Mouse (Mus musculus) heart, embryonic 12.5 days (tissue): ENCODE measurements around the gene Gm8947. TPM values are rescaled to one million over a fixed set of nuclear protein-coding genes. Genes with fewer than 3 reads are reported as not detected.
"Not testable (repeated sequence)": the region's sequence is repeated elsewhere in the genome, so short reads cannot be mapped to it uniquely, and the experiment has no call there.

ENCODE experiments used
- ATAC-seq: fragments of 200-750 bp; cut with Nextera tagmentation; 2 replicates; pipeline ENCODE4 v1.8.0; 2017; ENCODE audit warnings: moderate TSS enrichment, moderate library complexity; ENCODE audit not compliant: insufficient number of reproducible peaks, low FRiP score
- H3K27ac ChIP-seq: fragments of 300-500 bp; sonication (generic); 2 replicates; pipeline ENCODE4 v1.5.1; 2016; ENCODE audit warnings: mild to moderate bottlenecking, moderate library complexity; ENCODE audit not compliant: poor library complexity, severe bottlenecking
- H3K27me3 ChIP-seq: fragments of 300-500 bp; sonication (generic); replicated peaks from 2 replicates; pipeline ENCODE4 v1.6.1; 2016; ENCODE audit warnings: mild to moderate bottlenecking, moderate library complexity
- H3K36me3 ChIP-seq: fragments of 300-500 bp; sonication (generic); 2 replicates; pipeline ENCODE4 v1.6.1; 2016; ENCODE audit warnings: mild to moderate bottlenecking, moderate library complexity
- H3K4me1 ChIP-seq: fragments of 300-500 bp; sonication (generic); replicated peaks from 2 replicates; pipeline ENCODE4 v1.6.1; 2016; ENCODE audit warnings: mild to moderate bottlenecking
- H3K4me2 ChIP-seq: fragments of 300-500 bp; sonication (generic); 2 replicates; pipeline ENCODE4 v1.6.1; 2016; ENCODE audit warnings: mild to moderate bottlenecking, moderate library complexity
- H3K4me3 ChIP-seq: fragments of 300-500 bp; sonication (generic); 2 replicates; pipeline ENCODE4 v1.5.1; 2016; ENCODE audit warnings: mild to moderate bottlenecking
- H3K9ac ChIP-seq: fragments of 300-500 bp; sonication (generic); 2 replicates; pipeline ENCODE4 v1.6.1; 2016; ENCODE audit warnings: mild to moderate bottlenecking, moderate library complexity
- H3K9me3 ChIP-seq: fragments of 300-500 bp; sonication (generic); replicated peaks from 2 replicates; pipeline ENCODE4 v1.6.1; 2016; ENCODE audit warnings: mild to moderate bottlenecking, moderate library complexity
- WGBS: fragments of 180-500 bp; shearing (Covaris S2); methylation state at CpG from one replicate; pipeline ENCODE4 v1.1.7; 2016; 5-methylcytosine and 5-hydroxymethylcytosine counted together
- polyA plus RNA-seq: library from polyadenylated mRNA; unstranded; fragments of >200 nt; fragmentation: Nextera tagmentation; extraction: Ambion mirVana; gene quantifications from 2 replicates; pipeline ENCODE4 v1.2.1, GENCODE M21; 2016

The Gm8947 gene
- polyA plus RNA-seq, 1 experiment from 2014 or later = 0.28 TPM

DNA sequence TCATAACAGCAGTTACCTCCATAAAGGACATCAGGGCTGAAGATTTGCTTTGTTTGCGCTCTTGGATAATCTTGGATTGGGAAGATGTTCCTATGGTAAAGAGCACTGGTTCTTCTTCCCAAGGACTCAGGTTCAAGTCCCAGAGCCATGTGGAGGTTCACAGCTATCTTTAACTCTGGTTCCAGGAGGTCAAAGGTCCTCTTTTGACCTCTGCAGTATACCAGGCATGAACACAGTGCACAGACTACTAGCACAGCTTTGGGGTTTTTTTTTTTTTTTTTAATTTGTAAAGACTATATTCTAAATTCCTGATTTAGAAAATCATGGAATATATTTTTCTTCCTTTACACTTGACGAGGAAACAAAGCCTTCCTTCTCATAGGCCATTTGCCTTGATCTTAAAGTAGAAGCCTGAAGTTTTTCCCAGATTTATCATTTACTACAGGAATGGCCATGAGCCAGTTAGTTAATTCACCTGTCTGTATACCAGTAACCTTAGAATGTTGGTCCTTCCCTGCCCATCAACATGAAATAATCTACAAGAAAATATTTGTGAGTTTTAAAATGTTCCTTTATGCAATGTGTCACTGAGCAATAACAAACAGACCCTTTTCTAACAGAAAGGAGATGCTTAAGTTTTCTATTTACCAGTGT lies 33.2 kb upstream of the Gm8947 start:
- H3K27ac ChIP-seq = no peak overlapping the region
- no peak overlapping the region for H3K4me2 ChIP-seq
- H3K9ac ChIP-seq = no peak overlapping the region
- H3K27me3 ChIP-seq = no peaks in the 10 kb centered on the region
- H3K36me3 ChIP-seq = no peaks in the 10 kb centered on the region
- no peak for ATAC-seq
- WGBS = 82% methylated on average over 2 of the region's 2 CpGs
- H3K4me3 ChIP-seq = no peak overlapping the region
- H3K9me3 ChIP-seq = no peaks in the 10 kb centered on the region
- peaks cover 12% of the 10 kb centered on the region for H3K4me1 ChIP-seq

DNA sequence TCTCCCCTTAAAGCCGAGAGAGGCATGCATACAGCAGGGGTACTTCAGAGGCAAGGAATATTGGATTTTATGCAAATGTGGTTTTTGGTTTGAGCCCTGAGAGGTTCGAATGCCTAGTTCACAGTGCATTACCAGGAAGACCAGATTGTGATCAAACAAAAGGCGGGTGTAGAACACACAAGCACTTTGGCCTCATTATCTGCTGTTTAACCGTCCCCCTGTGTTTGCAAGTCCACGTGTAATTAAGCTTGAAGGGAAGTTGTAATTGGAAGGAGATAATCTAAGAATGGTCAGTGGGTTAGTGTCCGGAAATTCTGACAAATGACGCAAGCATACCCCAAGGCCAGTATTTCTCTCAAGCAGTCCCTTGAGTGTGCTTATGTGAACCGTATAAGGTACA lies 26.1 kb upstream of the Gm8947 start:
- 39% methylated on average over 8 of the region's 8 CpGs for WGBS
- H3K4me1 ChIP-seq = peaks cover 12% of the 10 kb centered on the region; the same call in 1 of the 2 replicates
- H3K4me2 ChIP-seq = no peak overlapping the region
- no peaks in the 10 kb centered on the region for H3K27me3 ChIP-seq
- no peaks in the 10 kb centered on the region for H3K9me3 ChIP-seq
- H3K27ac ChIP-seq = no peak overlapping the region
- H3K36me3 ChIP-seq = no peaks in the 10 kb centered on the region
- no peak for ATAC-seq
- no peak overlapping the region for H3K4me3 ChIP-seq
- no peak overlapping the region for H3K9ac ChIP-seq

DNA sequence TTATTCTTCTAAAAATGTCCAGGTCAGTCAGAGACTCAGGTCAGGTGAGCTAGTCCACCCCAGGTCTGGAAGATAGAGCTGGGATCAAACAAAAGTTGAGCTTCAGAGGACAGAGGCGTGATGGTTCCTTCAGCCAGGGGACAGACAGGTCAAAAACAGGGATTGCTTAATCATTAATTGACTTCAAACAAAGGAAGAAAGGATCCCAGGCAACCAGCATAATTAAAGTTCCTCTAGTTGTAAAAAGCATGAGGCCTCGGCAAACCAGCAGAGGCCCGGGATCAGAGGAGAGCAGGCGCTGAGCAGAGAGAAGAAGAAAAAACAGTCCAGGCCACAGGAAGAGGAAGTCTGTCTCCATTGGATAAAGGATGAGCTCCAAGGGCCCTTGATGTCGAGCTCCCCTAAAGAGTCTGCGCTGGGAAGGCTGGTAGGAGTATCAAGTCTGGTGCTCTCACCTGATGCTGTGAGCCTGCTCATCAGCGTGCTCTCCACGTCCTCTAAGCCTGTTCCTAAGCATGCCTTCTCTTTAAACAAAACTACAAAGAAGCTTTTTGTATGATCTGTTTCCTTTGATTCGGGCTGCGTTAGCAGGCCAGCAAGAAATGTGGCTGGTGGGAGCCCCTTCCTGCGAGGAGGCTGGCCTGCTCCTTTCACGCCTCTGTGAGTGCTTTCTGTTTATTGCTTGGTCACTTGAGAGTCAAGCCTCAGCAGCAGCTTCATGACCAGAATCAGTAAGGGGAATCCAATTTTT lies 24.7 kb upstream of the Gm8947 start:
- H3K4me2 ChIP-seq = no peak overlapping the region
- no peak for ATAC-seq
- H3K4me3 ChIP-seq = no peak overlapping the region
- peaks cover 12% of the 10 kb centered on the region; the same call in 1 of the 2 replicates for H3K4me1 ChIP-seq
- 48% methylated on average over 12 of the region's 12 CpGs for WGBS
- no peaks in the 10 kb centered on the region for H3K9me3 ChIP-seq
- H3K27me3 ChIP-seq = no peaks in the 10 kb centered on the region
- no peaks in the 10 kb centered on the region for H3K36me3 ChIP-seq
- no peak overlapping the region for H3K27ac ChIP-seq
- H3K9ac ChIP-seq = no peak overlapping the region

DNA sequence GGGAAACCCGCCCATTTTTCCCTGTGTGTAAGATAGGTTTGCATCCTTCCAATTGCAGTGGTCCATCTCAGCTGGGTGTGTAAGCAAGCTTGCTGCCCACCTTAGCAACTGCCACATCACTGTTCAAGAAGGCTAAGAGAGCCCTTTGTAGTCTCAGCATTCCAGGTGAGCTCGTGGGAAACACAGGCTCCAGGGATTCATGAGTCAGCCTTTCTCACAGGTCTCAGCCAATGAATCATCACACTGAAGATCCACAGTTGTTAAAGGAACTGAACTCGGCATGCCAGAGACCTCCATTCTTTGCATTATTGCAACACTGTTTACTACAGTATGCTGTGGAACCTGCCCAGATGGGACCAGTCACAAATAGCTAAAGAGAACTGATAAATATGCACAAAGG lies 23.5 kb upstream of the Gm8947 start:
- 72% methylated on average over 3 of the region's 3 CpGs for WGBS
- Histone ChIP-seq H3K27me3 (no peaks in the 10 kb centered on the region), H3K9ac (no peak overlapping the region), H3K4me1 (peaks cover 12% of the 10 kb centered on the region; the same call in 1 of the 2 replicates), H3K4me3 (no peak overlapping the region), H3K9me3 (no peaks in the 10 kb centered on the region), H3K4me2 (no peak overlapping the region), H3K36me3 (no peaks in the 10 kb centered on the region), H3K27ac (no peak overlapping the region)
- no peak for ATAC-seq

DNA sequence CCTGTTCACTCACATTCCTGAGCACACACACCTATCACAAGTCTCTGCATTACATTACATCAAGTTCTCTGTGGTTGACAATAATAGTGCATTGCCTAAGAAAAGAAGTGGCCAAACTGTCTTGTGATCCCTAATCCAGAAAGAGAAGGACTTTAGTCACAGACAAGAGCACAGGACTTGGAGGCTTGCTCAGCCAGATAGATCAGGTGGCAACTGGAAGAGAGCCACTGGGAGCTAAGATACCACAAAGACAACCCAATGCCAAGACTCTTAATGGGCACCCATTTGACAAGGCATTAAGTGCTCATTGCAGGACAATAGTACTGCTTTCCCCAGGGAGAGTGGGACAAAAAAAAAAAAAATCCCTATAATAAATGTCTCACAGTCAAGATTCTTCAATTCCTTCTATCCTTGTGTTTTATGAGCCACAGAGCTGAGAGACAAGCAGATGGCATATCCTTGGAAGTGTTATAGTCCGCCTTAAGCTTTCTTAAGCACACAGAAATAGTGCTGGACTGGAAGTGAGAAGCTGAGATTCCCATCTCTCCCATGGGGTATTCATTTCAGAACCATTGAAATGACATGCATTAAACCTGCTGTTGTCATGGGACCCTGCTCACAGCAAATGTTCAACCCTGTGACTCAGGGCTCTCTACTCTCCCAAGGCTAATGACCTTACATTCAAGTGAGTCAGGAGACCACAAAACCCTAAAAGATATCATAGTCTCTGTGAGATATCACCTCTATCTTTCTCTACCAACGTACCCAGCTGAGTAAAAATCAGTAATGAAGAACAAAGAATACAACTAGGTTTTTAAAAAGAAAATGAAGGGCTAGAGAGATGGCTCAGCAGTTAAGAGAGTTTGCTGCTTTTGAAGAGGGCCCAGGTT lies 20.4 kb upstream of the Gm8947 start:
- no peak overlapping the region for H3K4me3 ChIP-seq
- 74% methylated on average over 2 of the region's 2 CpGs for WGBS
- no peak for ATAC-seq

DNA sequence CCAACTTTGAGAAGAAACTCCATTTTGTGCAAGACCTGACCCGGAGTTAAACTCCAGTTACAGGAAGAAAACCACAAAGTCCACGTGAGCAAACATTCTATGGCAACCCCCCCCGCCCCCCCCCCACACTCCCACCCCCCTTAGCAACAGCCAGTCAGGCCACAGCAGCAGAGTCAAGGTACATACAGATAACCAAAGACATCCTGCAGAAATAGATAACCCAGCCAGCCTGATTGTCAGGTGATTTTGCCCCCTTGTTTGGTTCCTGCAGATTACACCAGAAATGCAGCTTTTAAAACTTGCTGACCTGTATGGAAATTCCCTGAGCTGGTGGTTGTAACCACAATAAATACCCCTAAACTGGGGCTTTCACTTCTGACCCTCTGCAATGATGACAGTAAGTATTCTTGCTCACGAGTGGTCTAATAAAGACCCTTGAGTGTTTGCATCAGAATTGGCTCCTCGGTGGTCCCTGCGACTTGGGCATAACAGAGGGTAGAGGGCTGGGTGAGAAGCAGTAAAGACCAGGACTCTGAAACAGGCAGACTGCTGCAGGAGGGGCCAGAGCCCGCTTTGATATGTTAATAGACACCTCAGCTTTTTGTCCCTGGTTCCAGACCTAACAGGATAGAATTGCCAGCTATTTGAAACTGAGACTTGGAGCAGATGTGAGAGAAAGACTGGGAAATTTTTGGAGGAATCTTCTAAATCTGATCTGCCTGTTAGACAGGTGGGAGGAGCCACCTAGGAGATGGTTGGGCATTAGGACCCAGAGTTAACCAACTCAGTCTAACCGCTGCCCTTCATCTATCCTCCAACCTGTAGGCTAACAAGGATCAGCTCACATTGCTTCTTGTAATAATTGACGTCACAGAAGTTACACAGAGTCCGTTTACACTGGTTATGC lies 14.9 kb upstream of the Gm8947 start:
- Histone ChIP-seq H3K9me3 (no peaks in the 10 kb centered on the region), H3K4me3 (peak overlapping the region; percentile 24), H3K4me2 (peak overlapping the region; percentile 51), H3K9ac (no peak overlapping the region), H3K27ac (peak overlapping the region; percentile 6), H3K36me3 (no peaks in the 10 kb centered on the region), H3K4me1 (peaks cover 11% of the 10 kb centered on the region), H3K27me3 (no peaks in the 10 kb centered on the region)
- peak; percentile 91 for ATAC-seq
- 14% methylated on average over 10 of the region's 10 CpGs for WGBS

More for the DNA sequence above, 20.4 kb upstream of the Gm8947 start:
- Histone ChIP-seq H3K9me3 (no peaks in the 10 kb centered on the region), H3K27me3 (no peaks in the 10 kb centered on the region), H3K4me1 (peaks cover 10% of the 10 kb centered on the region), H3K27ac (no peak overlapping the region), H3K4me2 (no peak overlapping the region), H3K9ac (no peak overlapping the region), H3K36me3 (no peaks in the 10 kb centered on the region)

DNA sequence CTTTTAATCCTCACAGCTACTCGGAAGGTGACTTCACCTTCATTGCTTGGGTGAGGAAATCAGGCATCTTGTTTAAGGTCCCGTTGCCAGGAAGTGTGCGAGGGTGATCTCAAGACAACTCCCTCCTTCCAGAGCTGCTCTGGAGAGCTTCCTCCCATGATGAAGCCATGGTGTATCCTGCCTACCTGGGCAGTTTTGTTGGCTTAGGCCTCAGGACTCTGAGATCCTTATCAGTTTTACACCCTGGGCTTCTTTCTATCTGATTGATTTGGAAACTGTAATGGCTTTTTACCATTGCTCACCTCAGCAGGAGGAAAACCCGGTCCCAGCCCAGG lies 14.3 kb upstream of the Gm8947 start:
- H3K4me2 ChIP-seq = peak overlapping the region; percentile 51
- peak; percentile 57; the same call in 1 of the 2 replicates for ATAC-seq
- H3K36me3 ChIP-seq = no peaks in the 10 kb centered on the region
- no peak overlapping the region for H3K9ac ChIP-seq
- no peaks in the 10 kb centered on the region for H3K9me3 ChIP-seq
- H3K27ac ChIP-seq = peak overlapping the region; percentile 6; the same call in 1 of the 2 replicates
- 19% methylated on average over 4 of the region's 4 CpGs for WGBS
- peaks cover 11% of the 10 kb centered on the region for H3K4me1 ChIP-seq
- peak overlapping the region; percentile 24 for H3K4me3 ChIP-seq
- no peaks in the 10 kb centered on the region for H3K27me3 ChIP-seq

DNA sequence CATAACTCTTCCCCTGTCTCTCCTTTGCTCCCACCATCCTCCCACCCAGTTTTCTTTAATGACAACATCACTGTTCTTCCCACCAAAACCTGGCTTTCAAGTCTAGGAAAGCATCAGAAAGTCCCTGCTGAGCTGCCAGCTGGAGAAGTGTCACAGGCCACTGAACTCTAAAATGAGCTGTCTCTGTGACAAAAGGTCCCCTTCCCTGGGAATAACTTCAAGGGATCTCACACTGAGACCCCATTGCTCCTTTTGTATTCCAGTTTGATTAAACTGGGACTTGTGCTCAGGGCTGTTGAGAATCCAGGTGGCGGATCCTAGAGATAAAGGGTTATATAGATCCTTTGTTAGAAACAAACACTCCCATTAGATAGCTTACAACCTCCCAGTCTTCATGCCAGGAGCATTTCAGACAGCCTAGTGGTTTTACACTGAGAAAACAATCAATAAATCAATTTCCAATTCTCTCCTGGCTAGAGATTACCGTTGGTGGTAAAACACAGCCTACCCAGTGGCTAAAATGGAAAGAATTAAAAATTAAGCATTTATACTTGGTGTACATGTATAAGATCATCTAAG lies 13.6 kb upstream of the Gm8947 start:
- no peak overlapping the region for H3K4me2 ChIP-seq
- H3K4me1 ChIP-seq = peaks cover 11% of the 10 kb centered on the region
- 70% methylated on average over 2 of the region's 2 CpGs for WGBS
- H3K27ac ChIP-seq = no peak overlapping the region
- ATAC-seq = no peak
- no peak overlapping the region for H3K9ac ChIP-seq
- no peaks in the 10 kb centered on the region for H3K27me3 ChIP-seq
- no peak overlapping the region for H3K4me3 ChIP-seq
- no peaks in the 10 kb centered on the region for H3K9me3 ChIP-seq
- no peaks in the 10 kb centered on the region for H3K36me3 ChIP-seq

DNA sequence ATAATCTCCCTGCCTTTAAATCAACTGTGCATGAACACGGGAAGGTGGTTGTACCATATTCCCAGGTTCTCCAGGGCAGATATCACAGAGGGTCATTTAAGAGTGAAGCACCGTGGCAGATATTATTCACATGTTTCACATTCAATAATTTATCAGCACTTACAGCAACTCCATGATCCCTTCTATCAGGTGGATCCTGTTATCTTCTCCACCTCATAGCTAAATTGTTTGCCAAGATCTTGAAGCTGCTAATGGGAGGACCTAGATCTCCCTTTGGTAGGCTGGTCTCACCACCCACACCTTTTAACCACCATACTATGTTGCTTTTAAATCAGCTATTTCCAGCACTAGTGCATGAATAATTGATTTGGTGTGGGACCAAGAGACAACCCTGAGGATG lies 12.0 kb upstream of the Gm8947 start:
- H3K4me3 ChIP-seq = no peak overlapping the region
- WGBS = 77% methylated on average over 2 of the region's 2 CpGs

DNA sequence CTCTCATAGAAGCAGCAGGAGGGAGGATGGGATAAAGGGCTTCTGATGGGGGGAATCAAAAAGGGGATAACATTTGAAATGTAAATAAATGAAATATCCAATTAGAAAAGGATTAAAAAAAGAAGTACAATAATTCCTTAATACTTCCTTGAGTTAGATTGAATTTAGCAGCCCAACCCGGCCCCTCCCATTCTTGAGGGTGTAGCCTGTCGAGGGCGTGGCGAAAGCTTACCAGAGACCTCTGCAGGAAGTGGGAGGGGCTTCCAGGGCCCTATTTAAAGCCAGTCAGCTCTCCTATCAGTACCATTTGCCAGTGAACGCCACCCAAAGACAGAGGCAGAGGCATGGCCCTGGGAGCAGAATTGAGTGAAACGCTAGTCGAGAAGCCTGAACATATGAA lies 9.9 kb upstream of the Gm8947 start, which contains the start of gene Gm47985:
Gene Gm47985 (plus strand): TSS at position 272 of the 400 bp plus-strand sequence.
- H3K9me3 ChIP-seq, H3K4me2 ChIP-seq, H3K4me1 ChIP-seq, H3K9ac ChIP-seq, H3K27me3 ChIP-seq, ATAC-seq, H3K4me3 ChIP-seq, H3K36me3 ChIP-seq, H3K27ac ChIP-seq: not testable (repeated sequence)
- 100% methylated on average over 1 of the region's 7 CpGs for WGBS

More for the DNA sequence above, 12.0 kb upstream of the Gm8947 start:
- Histone ChIP-seq H3K4me2 (no peak overlapping the region), H3K27ac (no peak overlapping the region), H3K9ac (no peak overlapping the region), H3K9me3 (no peaks in the 10 kb centered on the region), H3K4me1 (peaks cover 11% of the 10 kb centered on the region), H3K36me3 (no peaks in the 10 kb centered on the region), H3K27me3 (no peaks in the 10 kb centered on the region)
- no peak for ATAC-seq
